Mouse (Mus musculus): Measurements from ENCODE around the gene Cwc25.

Cwc25 gene

GRCm38 (mm10) chr11:97766154-97766881, at the start of gene Cwc25:
TSS of gene Cwc25 (minus strand) at chr11:97766556.
- DNase-seq (ENCODE audit: low spot score in 2 of 2), result peak; percentile 89 to 93

GRCm38 (mm10) chr11:97815736-97816135, 49.4 kb upstream of the Cwc25 start:
- no peak for DNase-seq (ENCODE audit: low spot score in 2 of 2)

GRCm38 (mm10) chr11:97813746-97814515, 47.6 kb upstream of the Cwc25 start:
- no peak for DNase-seq (ENCODE audit: low spot score in 2 of 2)

GRCm38 (mm10) chr11:97813085-97813484, 46.7 kb upstream of the Cwc25 start:
- no peak for DNase-seq (ENCODE audit: low spot score in 2 of 2)

- DNase-seq (ENCODE audit: low spot score in 2 of 2), result peak in 1 of 2 experiments; percentile 49
Measured at GRCm38 (mm10) chr11:97812491-97812921, 46.1 kb upstream of the Cwc25 start.

- no peak for DNase-seq (ENCODE audit: low spot score in 2 of 2)
Measured at GRCm38 (mm10) chr11:97811569-97812362, 45.4 kb upstream of the Cwc25 start.

GRCm38 (mm10) chr11:97810970-97811369, 44.6 kb upstream of the Cwc25 start:
- no peak for DNase-seq (ENCODE audit: low spot score in 2 of 2)

- no peak for DNase-seq (ENCODE audit: low spot score in 2 of 2)
Measured at GRCm38 (mm10) chr11:97810356-97810755, 44.0 kb upstream of the Cwc25 start.

- no peak for DNase-seq (ENCODE audit: low spot score in 2 of 2)
Measured at GRCm38 (mm10) chr11:97809235-97810121, 43.1 kb upstream of the Cwc25 start.

- peak in 1 of 2 experiments; percentile 58 for DNase-seq (ENCODE audit: low spot score in 2 of 2)
Measured at GRCm38 (mm10) chr11:97808621-97809234, 42.4 kb upstream of the Cwc25 start.

GRCm38 (mm10) chr11:97808093-97808492, 41.7 kb upstream of the Cwc25 start:
- no peak for DNase-seq (ENCODE audit: low spot score in 2 of 2)

GRCm38 (mm10) chr11:97807626-97808025, 41.3 kb upstream of the Cwc25 start:
- DNase-seq (ENCODE audit: low spot score in 2 of 2), result no peak

GRCm38 (mm10) chr11:97806613-97806964, 40.2 kb upstream of the Cwc25 start:
- DNase-seq (ENCODE audit: low spot score in 2 of 2), result no peak

- no peak for DNase-seq (ENCODE audit: low spot score in 2 of 2)
Measured at GRCm38 (mm10) chr11:97805662-97806612, 39.6 kb upstream of the Cwc25 start.

- peak in 1 of 2 experiments; percentile 49 for DNase-seq (ENCODE audit: low spot score in 2 of 2)
Measured at GRCm38 (mm10) chr11:97804841-97805661, 38.7 kb upstream of the Cwc25 start.

- no peak for DNase-seq (ENCODE audit: low spot score in 2 of 2)
Measured at GRCm38 (mm10) chr11:97803847-97804246, 37.5 kb upstream of the Cwc25 start.

- DNase-seq (ENCODE audit: low spot score in 2 of 2), result no peak
Measured at GRCm38 (mm10) chr11:97802495-97802894, 36.1 kb upstream of the Cwc25 start.

GRCm38 (mm10) chr11:97802194-97802470, 35.8 kb upstream of the Cwc25 start:
- DNase-seq (ENCODE audit: low spot score in 2 of 2), result no peak

Data from cerebellum, postnatal 4 days (tissue).